In the genomic region with DNA sequence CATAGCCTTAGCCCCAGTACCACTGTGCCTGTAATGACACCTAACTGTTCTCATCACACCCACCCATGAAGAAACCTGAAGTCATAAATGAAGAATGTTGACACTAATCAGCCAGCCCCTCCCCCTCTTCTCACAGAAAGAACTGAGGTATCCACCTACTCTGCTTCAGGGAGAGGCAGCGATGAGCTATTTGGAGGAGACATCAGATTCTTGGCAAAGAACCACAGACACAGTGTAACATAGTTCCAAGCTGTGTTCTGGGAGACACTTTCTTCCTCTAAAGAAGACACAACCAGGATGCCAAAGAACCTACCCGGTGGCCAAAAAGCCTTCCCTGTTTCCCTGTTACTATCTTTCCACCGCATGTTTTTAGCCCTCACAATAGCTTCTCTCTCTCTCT, we compare ENCODE assay signal across 14 mouse cellular contexts.
DNase-seq lines count a peak whose midpoint lies in the region; ATAC-seq and TF ChIP-seq lines count a peak whose summit lies in the region.
"Had no signal": no experiment of that assay in that cellular context is flagged by ENCODE, and none has a peak within 500 bp of the region (broad histone marks: within the 10 kb centered on the region; RNA-seq: fewer than 3 reads in every experiment).

No protein-coding gene starts in this region.

- TF ChIP-seq POLR2A in brain, embryonic 14.5 days (IDR thresholded peaks at IDR 0.05; ENCODE audit: borderline replicate concordance, extremely low read depth, insufficient read depth, insufficient read length, poor library complexity, severe bottlenecking), result no peak

- no peak overlapping the region for H3K4me2 ChIP-seq in intestine, embryonic 14.5 days (ENCODE audit: low read length)
- H3K4me2 ChIP-seq in intestine, postnatal 0 days (replicated peaks; ENCODE audit: low read depth), result no peak overlapping the region
- H3K4me2 ChIP-seq: embryonic facial prominence, embryonic 15.5 days; midbrain, embryonic 13.5 days had no signal

- H3K9ac ChIP-seq in intestine, embryonic 14.5 days (ENCODE audit: low read length), result no peak overlapping the region
- H3K9ac ChIP-seq in intestine, postnatal 0 days (ENCODE audit: low read depth, low read length), result no peak overlapping the region
- H3K9ac ChIP-seq: embryonic facial prominence, embryonic 15.5 days; liver, embryonic 14.5 days; midbrain, embryonic 13.5 days had no signal

- no peak overlapping the region for H3K4me3 ChIP-seq in intestine, embryonic 14.5 days (ENCODE audit: low read depth, low read length)
- H3K4me3 ChIP-seq in intestine, postnatal 0 days (ENCODE audit: low read depth, low read length), result no peak overlapping the region
- H3K4me3 ChIP-seq: embryonic facial prominence, embryonic 15.5 days; midbrain, embryonic 13.5 days had no signal

- ATAC-seq in intestine, embryonic 14.5 days (replicated peaks; ENCODE audit: low FRiP score, low TSS enrichment, low read depth), result no peak
- ATAC-seq in intestine, postnatal 0 days, result no peak
- ATAC-seq: midbrain, embryonic 13.5 days had no signal

- peaks cover 21% of the 10 kb centered on the region for H3K4me1 ChIP-seq in intestine, embryonic 14.5 days (replicated peaks; ENCODE audit: control insufficient read depth, insufficient read depth, low read length)
- H3K4me1 ChIP-seq in intestine, postnatal 0 days (replicated peaks; ENCODE audit: control insufficient read depth, insufficient read depth, low read length), result 0 out of 2 replicates have a peak, but pooled peaks cover 5% of the 10 kb centered on the region

- H3K9me3 ChIP-seq in intestine, embryonic 14.5 days (ENCODE audit: control insufficient read depth, low read length), result no peaks in the 10 kb centered on the region
- H3K9me3 ChIP-seq in intestine, postnatal 0 days (ENCODE audit: control insufficient read depth), result no peaks in the 10 kb centered on the region
- H3K9me3 ChIP-seq: embryonic facial prominence, embryonic 15.5 days had no signal

- 86% methylated on average over 3 of the region's 3 CpGs for whole genome bisulfite sequencing in intestine, embryonic 14.5 days
- WGBS in intestine, postnatal 0 days, result 78% methylated on average over 3 of the region's 3 CpGs

- intact Hi-C loops in left cerebral cortex, postnatal 36 days (cut with DNase I), result no loop called here

- no peak overlapping the region for H3K27ac ChIP-seq in intestine, embryonic 14.5 days (ENCODE audit: low read depth)
- H3K27ac ChIP-seq in intestine, postnatal 0 days (ENCODE audit: low read depth, low read length), result no peak overlapping the region
- H3K27ac ChIP-seq: embryonic facial prominence, embryonic 15.5 days; liver, embryonic 14.5 days; midbrain, embryonic 13.5 days had no signal

- no peaks in the 10 kb centered on the region for H3K36me3 ChIP-seq in intestine, embryonic 14.5 days (ENCODE audit: control insufficient read depth, insufficient read depth, low read length)
- H3K36me3 ChIP-seq in intestine, postnatal 0 days (ENCODE audit: control insufficient read depth, insufficient read depth), result no peaks in the 10 kb centered on the region
- H3K36me3 ChIP-seq: embryonic facial prominence, embryonic 15.5 days; midbrain, embryonic 13.5 days had no signal

- peak; percentile 52 for DNase-seq in intestine, embryonic 14.5 days (ENCODE audit: low spot score)
- DNase-seq in brain, embryonic 14.5 days (ENCODE audit: low read depth), result peak; percentile 45
- peak; percentile 30 to 43 for DNase-seq in frontal cortex, postnatal 14 days (ENCODE audit: low spot score in 2 of 2)
- DNase-seq in left cerebral cortex, postnatal 36 days (ENCODE audit: low spot score in 2 of 2), result peak; percentile 45 to 52
- DNase-seq in ovary, postnatal 14 days (ENCODE audit: low spot score), result no peak
- DNase-seq in cerebellum, adult 11 months, result no peak
- DNase-seq: adrenal gland, adult 2 months; kidney, adult 11 months; lung, postnatal 14 days had no signal

- TF ChIP-seq CTCF in intestine, postnatal 0 days (IDR thresholded peaks at IDR 0.05; ENCODE audit: low read depth), result no peak
- TF ChIP-seq CTCF in brain, embryonic 14.5 days (IDR thresholded peaks at IDR 0.05; ENCODE audit: borderline replicate concordance, extremely low read depth, insufficient read depth, insufficient read length), result no peak

- no peaks in the 10 kb centered on the region for H3K27me3 ChIP-seq in intestine, embryonic 14.5 days (replicated peaks; ENCODE audit: control insufficient read depth, insufficient read depth, low read length)
- no peaks in the 10 kb centered on the region for H3K27me3 ChIP-seq in intestine, postnatal 0 days (replicated peaks; ENCODE audit: control insufficient read depth, insufficient read depth, low read length)
- H3K27me3 ChIP-seq: CH12.LX; embryonic facial prominence, embryonic 15.5 days had no signal

Comparison
In these comparisons a context has a peak if more than half of its experiments do, and no peak if none do; other contexts are left out.
1. DNase-seq: peak in intestine, embryonic 14.5 days (single experiment), brain, embryonic 14.5 days (single experiment), frontal cortex, postnatal 14 days (2 of 2) and left cerebral cortex, postnatal 36 days (2 of 2); none in ovary, postnatal 14 days (single experiment) and cerebellum, adult 11 months (single experiment).